Mouse (Mus musculus) hindbrain, embryonic 11.5 days (tissue): ENCODE results near the gene Gprc5a. TPM values are rescaled to one million over a fixed set of nuclear protein-coding genes. Genes with fewer than 3 reads are reported as not detected.

Source experiments
- ATAC-seq: fragments of 200-750 bp; cut with Nextera tagmentation; 2 replicates; pipeline ENCODE4 v1.8.0; 2017; ENCODE audit warnings: mild to moderate bottlenecking, moderate TSS enrichment, moderate library complexity; ENCODE audit not compliant: low FRiP score
- DNase-seq: peaks from one replicate; pipeline ENCODE4 v3.0.0-alpha.2; 2015; ENCODE audit warnings: low spot score
- H3K27ac ChIP-seq: fragments of 300-500 bp; sonication (generic); 2 replicates; pipeline ENCODE4 v1.5.1; 2014; ENCODE audit warnings: mild to moderate bottlenecking, low read depth, low read length
- H3K27me3 ChIP-seq: fragments of 300-500 bp; sonication (generic); 2 replicates; pipeline ENCODE4 v1.6.1; 2014; ENCODE audit warnings: mild to moderate bottlenecking, low read length, moderate library complexity, mixed read lengths; ENCODE audit not compliant: control insufficient read depth, insufficient read depth
- H3K36me3 ChIP-seq: fragments of 300-500 bp; sonication (generic); 2 replicates; pipeline ENCODE4 v1.6.1; 2014; ENCODE audit warnings: mild to moderate bottlenecking, low read length, moderate library complexity, mixed read lengths; ENCODE audit not compliant: control insufficient read depth, insufficient read depth
- H3K4me1 ChIP-seq: fragments of 300-500 bp; sonication (generic); replicated peaks from 2 replicates; pipeline ENCODE4 v1.6.1; 2014; ENCODE audit warnings: low read length, mixed read lengths; ENCODE audit not compliant: control insufficient read depth, insufficient read depth
- H3K4me2 ChIP-seq: fragments of 300-500 bp; sonication (generic); replicated peaks from 2 replicates; pipeline ENCODE4 v1.6.1; 2014; ENCODE audit warnings: mild to moderate bottlenecking, low read depth, low read length
- H3K4me3 ChIP-seq: fragments of 300-500 bp; sonication (generic); 2 replicates; pipeline ENCODE4 v1.5.1; 2014; ENCODE audit warnings: low read depth, low read length
- H3K9ac ChIP-seq: fragments of 300-500 bp; sonication (generic); 2 replicates; pipeline ENCODE4 v1.6.1; 2014; ENCODE audit warnings: low read depth, low read length
- H3K9me3 ChIP-seq: fragments of 300-500 bp; sonication (generic); 2 replicates; pipeline ENCODE4 v1.6.1; 2016; ENCODE audit warnings: low read length; ENCODE audit not compliant: control insufficient read depth
- WGBS: fragments of 180-500 bp; shearing (Covaris S2); extraction: QIAGEN DNeasy Blood & Tissue Kit; methylation state at CpG from one replicate; pipeline ENCODE4 v1.1.7; 2014; 5-methylcytosine and 5-hydroxymethylcytosine counted together
- polyA plus RNA-seq: library from polyadenylated mRNA; unstranded; fragments of >200 nt; fragmentation: Nextera tagmentation; extraction: Ambion mirVana; gene quantifications from 2 replicates; pipeline ENCODE4 v1.2.1, GENCODE M21; 2014

Gene Gprc5a
- polyA plus RNA-seq, 1 experiment from 2014 or later = 3.7 TPM

GRCm38 (mm10) chr6:135064621-135065020 lies 830 bp upstream of the Gprc5a start:
- H3K9ac ChIP-seq = no peak overlapping the region
- ATAC-seq (no peak), DNase-seq (no peak)
- H3K4me1 ChIP-seq = peaks cover 5% of the 10 kb centered on the region
- no peak overlapping the region for H3K4me2 ChIP-seq
- H3K9me3 ChIP-seq = no peaks in the 10 kb centered on the region
- H3K27ac ChIP-seq = no peak overlapping the region
- H3K27me3 ChIP-seq = peaks cover 7% of the 10 kb centered on the region
- H3K36me3 ChIP-seq = no peaks in the 10 kb centered on the region
- WGBS = 71% methylated on average over 12 of the region's 12 CpGs
- no peak overlapping the region for H3K4me3 ChIP-seq

GRCm38 (mm10) chr6:135066795-135067445 lies 1.5 kb downstream of the Gprc5a start:
- Histone ChIP-seq H3K4me2 (no peak overlapping the region), H3K9me3 (no peaks in the 10 kb centered on the region), H3K27ac (no peak overlapping the region), H3K4me1 (peaks cover 5% of the 10 kb centered on the region), H3K9ac (no peak overlapping the region), H3K27me3 (peaks cover 7% of the 10 kb centered on the region), H3K36me3 (no peaks in the 10 kb centered on the region), H3K4me3 (no peak overlapping the region)
- DNase-seq (no peak), ATAC-seq (no peak)
- 26% methylated on average over 6 of the region's 6 CpGs for WGBS

GRCm38 (mm10) chr6:135068221-135068620 lies 2.8 kb downstream of the Gprc5a start:
- 90% methylated on average over 5 of the region's 5 CpGs for WGBS
- H3K4me2 ChIP-seq = no peak overlapping the region
- H3K9ac ChIP-seq = no peak overlapping the region
- no peak for DNase-seq
- no peaks in the 10 kb centered on the region for H3K36me3 ChIP-seq
- no peaks in the 10 kb centered on the region for H3K9me3 ChIP-seq
- H3K4me1 ChIP-seq = peaks cover 5% of the 10 kb centered on the region
- peaks cover 7% of the 10 kb centered on the region for H3K27me3 ChIP-seq
- H3K4me3 ChIP-seq = no peak overlapping the region
- no peak overlapping the region for H3K27ac ChIP-seq
- ATAC-seq = no peak

- H3K9me3 ChIP-seq = no peaks in the 10 kb centered on the region
- no peak overlapping the region for H3K27ac ChIP-seq
- H3K27me3 ChIP-seq = no peaks in the 10 kb centered on the region
- ATAC-seq (no peak), DNase-seq (no peak)
- H3K36me3 ChIP-seq = no peaks in the 10 kb centered on the region
- 61% methylated on average over 6 of the region's 6 CpGs for WGBS
- H3K9ac ChIP-seq = no peak overlapping the region
- H3K4me3 ChIP-seq = no peak overlapping the region
- no peak overlapping the region for H3K4me2 ChIP-seq
- H3K4me1 ChIP-seq = peaks cover 5% of the 10 kb centered on the region
Measured at GRCm38 (mm10) chr6:135069856-135070255, 4.4 kb downstream of the Gprc5a start.

GRCm38 (mm10) chr6:135070347-135070746 lies 4.9 kb downstream of the Gprc5a start:
- Histone ChIP-seq H3K36me3 (no peaks in the 10 kb centered on the region), H3K9ac (no peak overlapping the region), H3K4me3 (no peak overlapping the region), H3K4me1 (peaks cover 3% of the 10 kb centered on the region), H3K4me2 (no peak overlapping the region), H3K27me3 (no peaks in the 10 kb centered on the region), H3K9me3 (no peaks in the 10 kb centered on the region), H3K27ac (no peak overlapping the region)
- ATAC-seq = no peak
- no peak for DNase-seq
- WGBS = 82% methylated on average over 2 of the region's 2 CpGs

GRCm38 (mm10) chr6:135074405-135074947 lies 9.0 kb downstream of the Gprc5a start:
- no peak overlapping the region for H3K4me3 ChIP-seq
- H3K9ac ChIP-seq = no peak overlapping the region
- H3K27ac ChIP-seq = no peak overlapping the region
- no peak for ATAC-seq
- WGBS = 79% methylated on average over 6 of the region's 6 CpGs
- no peak overlapping the region for H3K4me2 ChIP-seq
- H3K27me3 ChIP-seq = no peaks in the 10 kb centered on the region
- no peaks in the 10 kb centered on the region for H3K36me3 ChIP-seq
- no peak for DNase-seq
- no peaks in the 10 kb centered on the region for H3K9me3 ChIP-seq
- no peaks in the 10 kb centered on the region for H3K4me1 ChIP-seq

- H3K27ac ChIP-seq = no peak overlapping the region
- no peaks in the 10 kb centered on the region for H3K27me3 ChIP-seq
- H3K9ac ChIP-seq = no peak overlapping the region
- no peak overlapping the region for H3K4me3 ChIP-seq
- no peaks in the 10 kb centered on the region for H3K36me3 ChIP-seq
- WGBS = 39% methylated on average over 3 of the region's 3 CpGs
- no peak for DNase-seq
- no peak overlapping the region for H3K4me2 ChIP-seq
- no peaks in the 10 kb centered on the region for H3K9me3 ChIP-seq
- H3K4me1 ChIP-seq = no peaks in the 10 kb centered on the region
- no peak for ATAC-seq
Measured at GRCm38 (mm10) chr6:135076202-135076601, 10.8 kb downstream of the Gprc5a start.

GRCm38 (mm10) chr6:135078420-135078819 lies 13.0 kb downstream of the Gprc5a start:
- ATAC-seq = no peak
- WGBS = 49% methylated on average over 12 of the region's 12 CpGs
- no peak for DNase-seq

GRCm38 (mm10) chr6:135083991-135084502 lies 18.6 kb downstream of the Gprc5a start:
- H3K36me3 ChIP-seq = no peaks in the 10 kb centered on the region
- H3K9ac ChIP-seq = no peak overlapping the region
- no peak for DNase-seq
- no peak overlapping the region for H3K4me2 ChIP-seq
- no peaks in the 10 kb centered on the region for H3K27me3 ChIP-seq
- ATAC-seq = no peak
- H3K4me1 ChIP-seq = no peaks in the 10 kb centered on the region
- WGBS = 71% methylated on average over 10 of the region's 10 CpGs
- H3K4me3 ChIP-seq = no peak overlapping the region
- no peaks in the 10 kb centered on the region for H3K9me3 ChIP-seq
- H3K27ac ChIP-seq = no peak overlapping the region

More at GRCm38 (mm10) chr6:135078420-135078819, 13.0 kb downstream of the Gprc5a start:
- no peaks in the 10 kb centered on the region for H3K36me3 ChIP-seq
- H3K9me3 ChIP-seq = no peaks in the 10 kb centered on the region
- H3K27ac ChIP-seq = no peak overlapping the region
- H3K9ac ChIP-seq = no peak overlapping the region
- no peak overlapping the region for H3K4me2 ChIP-seq
- H3K4me1 ChIP-seq = no peaks in the 10 kb centered on the region
- H3K4me3 ChIP-seq = no peak overlapping the region
- H3K27me3 ChIP-seq = no peaks in the 10 kb centered on the region
